Mouse (Mus musculus) cerebellum, postnatal 25 days (tissue): ENCODE measurements around the gene Bex1.
A peak's percentile ranks its signal among the peaks of the same experiment; 100 is the strongest.

Experiments used
- DNase-seq, 2 experiments: peaks; one replicate each; pipeline ENCODE4 v3.0.0; 2021; ENCODE audit warnings: mixed read lengths in 2 of 2

Bex1 gene

DNA sequence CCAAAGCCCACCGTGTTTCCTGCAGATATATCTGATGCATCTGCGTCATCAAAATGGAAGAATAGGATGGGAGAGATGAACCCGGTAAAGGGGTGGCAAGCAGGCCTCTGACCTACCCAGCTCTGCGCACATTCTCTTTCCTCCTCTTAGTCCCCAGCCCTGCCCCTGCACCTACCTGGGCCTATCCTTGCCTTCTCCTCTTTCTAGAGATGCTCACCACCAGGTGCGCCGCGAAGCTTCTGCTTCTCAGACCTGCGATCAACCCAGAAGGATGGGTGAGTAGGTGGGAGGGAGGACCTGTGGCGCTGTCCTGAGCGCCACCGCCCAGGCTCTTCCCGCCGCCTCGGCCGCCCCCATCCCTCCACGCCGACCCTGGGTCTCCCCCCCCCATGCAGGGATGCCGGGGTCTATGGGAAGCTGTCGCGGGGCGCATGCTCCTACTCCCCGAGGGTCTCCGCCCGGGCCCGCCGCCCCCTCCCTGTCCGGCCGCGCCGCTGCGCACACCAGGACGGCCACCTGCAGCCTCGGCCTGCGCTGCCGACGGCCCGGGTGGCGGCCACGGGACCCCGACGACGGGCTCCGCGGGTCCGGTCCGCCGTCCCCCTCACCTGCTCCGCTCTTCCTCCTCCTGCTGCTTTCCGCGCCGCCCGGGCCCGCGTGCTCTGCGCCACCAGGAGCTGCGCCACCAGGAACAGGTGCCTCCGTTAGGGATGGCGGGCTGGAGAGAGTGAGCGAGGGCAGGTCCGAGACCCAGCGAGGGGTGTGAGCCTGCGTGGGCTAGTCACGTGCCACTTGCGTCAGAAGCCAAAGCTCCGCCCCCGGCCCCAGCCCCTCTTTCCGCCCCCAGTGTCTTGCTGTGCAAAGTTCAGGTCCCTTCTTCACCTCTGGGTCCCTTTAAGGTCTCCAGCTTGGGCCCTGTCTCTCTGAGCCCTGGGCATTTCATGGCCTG, at the start of gene Bex1, which contains the start of gene Tceal7:
Gene Bex1 (minus strand): TSS at position 785 of the 949 bp plus-strand sequence.
Gene Tceal7 (plus strand): TSS at position 51 of the 949 bp plus-strand sequence.
- peak; percentile 22 to 26 for DNase-seq

GRCm38 (mm10) chrX:136252023-136252729, 36.9 kb upstream of the Bex1 start:
- DNase-seq: no peak

DNA sequence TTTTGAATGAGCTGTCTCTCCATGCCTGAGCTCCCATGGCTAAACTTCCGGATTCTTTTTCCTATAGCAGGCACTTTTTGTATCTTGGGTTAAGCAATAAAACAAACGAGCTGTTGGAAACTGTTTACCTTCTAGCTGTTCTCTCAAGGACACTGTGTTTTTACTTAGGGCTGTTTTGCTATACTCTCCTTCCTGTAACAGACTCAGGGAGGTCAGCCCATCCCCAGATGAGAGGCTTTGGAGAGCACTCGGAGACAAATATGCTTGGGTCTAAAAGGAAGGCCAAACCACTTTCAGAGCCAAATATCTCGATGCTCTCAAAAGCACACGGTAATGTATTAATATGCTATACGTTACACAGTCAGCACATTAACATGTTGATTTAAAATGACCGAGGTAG, 34.4 kb upstream of the Bex1 start:
- no peak for DNase-seq

- DNase-seq: no peak
Measured at GRCm38 (mm10) chrX:136248811-136249210, 33.5 kb upstream of the Bex1 start.

DNA sequence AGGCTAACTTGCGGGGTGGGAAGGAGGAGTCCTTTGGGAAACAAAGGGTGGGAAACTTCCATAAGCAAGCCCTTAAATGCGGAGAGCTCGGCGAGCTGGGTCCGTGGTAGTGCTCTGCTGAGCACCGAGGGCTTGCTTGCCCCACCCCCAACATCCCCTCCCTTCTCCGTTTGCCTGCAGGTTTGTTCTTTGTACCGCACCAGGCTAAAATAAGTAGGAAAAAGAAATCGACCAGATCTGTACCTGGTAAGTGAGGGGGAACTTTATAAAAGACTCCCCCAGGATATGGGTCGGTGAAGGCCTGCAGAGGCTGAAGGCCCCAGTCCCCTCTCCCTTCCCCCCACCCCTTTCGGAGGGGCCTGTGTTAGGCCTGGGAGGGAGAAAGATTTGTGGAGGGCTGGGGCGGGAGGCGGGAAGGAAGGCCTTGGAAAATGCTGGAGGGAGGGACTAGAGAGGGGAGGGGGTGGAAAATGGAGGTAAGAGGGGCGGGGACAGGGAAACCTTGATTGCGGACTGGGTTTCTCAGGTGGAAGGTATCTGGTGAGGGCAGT, 30.3 kb upstream of the Bex1 start:
- peak; percentile 31 to 50 for DNase-seq

DNA sequence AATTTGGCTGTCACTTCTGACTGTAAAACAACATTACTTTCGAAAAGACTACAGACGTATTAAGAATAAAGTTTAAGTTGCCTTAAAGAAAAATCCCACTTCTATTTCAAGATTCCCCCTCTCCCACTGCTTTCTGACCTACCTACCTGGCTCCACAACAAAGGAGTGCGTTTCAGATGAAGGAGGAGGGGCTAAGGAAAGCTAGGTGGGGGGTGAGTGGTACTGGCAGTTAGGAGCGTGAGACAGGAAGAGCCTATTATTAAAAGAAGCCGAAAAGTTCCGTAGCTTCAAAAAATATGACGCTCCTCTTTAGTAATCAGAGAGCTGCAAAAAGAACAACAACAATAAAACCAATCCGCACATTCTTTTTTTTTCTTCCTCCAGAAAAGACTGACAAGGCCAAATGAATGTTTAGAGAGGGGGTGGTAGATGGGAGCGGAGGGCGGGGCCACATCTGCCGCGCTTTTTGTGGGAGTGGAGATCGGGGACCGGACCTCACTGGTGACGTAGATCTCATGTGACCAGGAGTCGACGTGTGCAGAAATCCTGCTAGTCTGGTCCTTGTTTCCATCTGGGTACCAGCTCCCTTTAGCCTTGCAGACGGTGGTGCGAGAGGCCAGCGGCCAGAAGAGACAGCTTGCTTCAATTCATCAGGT, 29.4 kb upstream of the Bex1 start, which contains the start of gene Tceal9:
Gene Tceal9 (plus strand): TSS at position 506 of the 656 bp plus-strand sequence.
- DNase-seq: peak; percentile 71 to 80

- no peak for DNase-seq
Measured at GRCm38 (mm10) chrX:136243181-136243580, 27.9 kb upstream of the Bex1 start.

- peak; percentile 26 to 76 for DNase-seq
Measured at GRCm38 (mm10) chrX:136238118-136238517, 22.8 kb upstream of the Bex1 start.

- DNase-seq: no peak
Measured at GRCm38 (mm10) chrX:136227768-136228167, 12.5 kb upstream of the Bex1 start.

DNA sequence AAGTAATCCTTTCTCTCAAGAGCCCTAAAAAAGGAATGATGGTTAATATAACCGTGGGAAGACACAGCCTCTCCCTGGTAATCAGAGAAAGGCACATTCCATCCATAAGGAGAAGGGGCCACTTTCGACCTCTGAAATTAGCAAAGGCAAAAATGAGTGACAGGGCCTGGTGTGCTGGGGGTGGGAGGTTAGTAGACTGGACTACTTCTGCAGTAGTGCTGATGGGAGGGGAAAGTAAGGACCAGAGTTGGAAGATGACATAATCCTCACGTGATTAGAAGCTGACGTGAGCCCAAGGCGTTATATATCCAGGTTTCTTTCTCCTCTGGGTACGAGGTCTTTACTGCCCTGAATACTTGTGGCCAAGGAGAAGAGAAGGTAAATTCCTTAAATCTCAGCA, 8.4 kb upstream of the Bex1 start:
- no peak for DNase-seq

GRCm38 (mm10) chrX:136216303-136216702, 990 bp upstream of the Bex1 start:
- DNase-seq: no peak

DNA sequence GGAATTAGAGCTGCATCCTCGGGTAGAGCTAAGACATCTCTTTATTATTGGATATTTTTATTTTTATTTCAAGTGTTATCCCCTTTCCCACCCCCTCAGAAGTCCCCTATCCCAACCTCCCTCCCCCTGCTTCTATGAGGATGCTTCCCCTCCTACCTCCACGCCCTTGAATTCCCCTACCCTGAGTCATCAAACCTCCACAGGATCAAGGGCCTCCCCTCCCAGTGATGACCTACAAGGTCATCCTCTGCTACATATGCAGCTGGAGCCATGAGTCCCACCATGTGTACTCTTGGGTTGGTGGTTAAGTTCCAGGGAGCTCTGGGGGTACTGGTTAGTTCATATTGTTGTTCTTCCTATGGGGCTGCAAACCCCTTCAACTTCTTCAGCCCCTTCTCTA, 1.9 kb downstream of the Bex1 start:
- no peak for DNase-seq

DNA sequence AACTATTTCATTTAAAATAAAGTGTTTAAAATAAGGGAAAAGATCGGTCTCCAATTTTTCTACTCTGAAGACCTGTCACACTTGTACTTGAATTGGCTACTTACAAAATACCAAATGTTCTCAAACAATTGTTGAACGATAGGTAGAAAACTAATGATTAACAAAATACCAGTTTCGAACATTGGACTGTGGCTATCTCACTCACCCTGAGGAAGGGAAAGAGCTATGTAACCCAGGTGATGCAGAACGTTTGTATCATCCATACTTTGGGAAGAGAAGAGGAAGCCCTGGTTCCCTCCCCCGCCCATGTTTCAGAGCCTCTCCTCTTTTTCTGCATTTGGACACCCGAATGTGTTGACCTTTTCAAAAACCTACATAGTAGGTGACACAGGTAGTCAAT, 10.9 kb downstream of the Bex1 start:
- no peak for DNase-seq

- DNase-seq: peak; percentile 71 to 79
Measured at GRCm38 (mm10) chrX:136203664-136204066, 11.6 kb downstream of the Bex1 start, which contains the start of gene Tceal5. Tceal5 (minus strand) TSS chrX:136203876.

DNA sequence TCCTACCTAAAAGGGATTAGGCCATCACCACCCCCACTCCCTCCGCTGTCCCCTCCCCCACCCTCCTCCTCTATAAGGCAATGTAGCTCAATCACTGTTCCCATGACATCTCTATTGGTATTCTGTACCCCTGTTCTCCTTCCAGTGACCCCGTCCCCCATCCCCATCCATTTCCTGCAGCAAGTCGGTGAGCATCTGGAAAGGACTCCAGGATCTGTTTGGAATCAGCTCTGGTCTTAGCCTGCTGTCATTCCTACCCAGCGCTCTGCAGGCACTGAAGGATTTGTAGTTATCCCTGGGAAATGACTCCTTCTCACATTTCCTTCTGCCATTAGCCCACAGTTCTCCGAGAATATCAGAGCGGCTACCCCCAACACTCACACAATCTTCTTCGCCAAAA, 12.1 kb downstream of the Bex1 start:
- DNase-seq: no peak

DNA sequence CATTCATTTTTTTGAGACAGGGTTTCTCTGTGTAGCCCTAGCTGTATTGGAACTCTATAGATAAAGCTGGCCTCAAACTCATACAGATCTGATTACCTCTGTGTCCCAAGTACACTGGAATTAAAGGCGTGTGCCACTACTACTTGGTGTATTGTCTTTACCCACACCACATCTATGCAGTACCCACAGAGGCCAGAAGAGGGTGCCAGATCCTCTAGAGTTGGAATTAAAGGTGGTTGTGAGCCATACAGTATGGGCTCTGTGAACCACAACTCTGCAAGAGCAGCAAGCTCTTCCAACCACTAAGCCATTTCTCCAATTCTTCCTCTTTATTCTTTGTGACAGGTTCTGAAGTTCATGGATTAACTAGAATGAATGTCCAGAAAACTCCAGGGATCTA, 18.4 kb downstream of the Bex1 start:
- DNase-seq: peak; percentile 48 to 59

DNA sequence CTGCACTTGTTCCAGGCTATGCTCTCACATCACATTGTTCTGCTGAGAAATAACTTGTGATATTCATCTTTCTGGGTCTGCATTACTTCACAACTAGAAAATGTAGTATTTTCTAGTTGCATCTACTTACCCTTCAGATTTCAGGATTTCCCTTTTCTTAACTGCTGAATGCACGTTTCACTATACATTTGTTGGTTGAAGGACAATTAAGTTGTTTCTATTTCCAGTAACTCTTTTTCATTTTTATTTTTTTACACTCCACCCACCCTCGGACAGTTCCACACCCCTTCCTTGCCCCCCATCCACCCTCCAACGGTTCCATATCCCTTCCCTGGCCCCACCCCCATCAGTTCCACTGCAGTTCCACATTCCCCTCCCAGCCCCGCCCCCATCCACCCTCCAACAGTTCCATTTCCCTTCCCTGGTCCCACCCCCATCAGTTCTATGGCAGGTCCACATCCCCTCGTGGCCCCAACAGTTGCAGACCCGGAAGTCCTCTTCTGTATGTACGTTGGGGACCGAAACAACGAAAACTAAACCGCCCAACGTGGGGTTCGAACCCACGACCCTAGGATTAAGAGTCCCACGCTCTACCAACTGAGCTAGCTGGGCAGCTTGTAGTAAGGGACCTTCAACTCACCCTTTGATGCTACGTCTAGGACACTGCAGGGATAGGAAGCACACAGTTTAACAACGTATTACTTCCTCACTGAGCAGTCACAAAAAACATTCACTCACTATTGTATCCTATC, 19.9 kb downstream of the Bex1 start:
- no peak for DNase-seq

GRCm38 (mm10) chrX:136183107-136183506, 32.2 kb downstream of the Bex1 start:
- no peak for DNase-seq

DNA sequence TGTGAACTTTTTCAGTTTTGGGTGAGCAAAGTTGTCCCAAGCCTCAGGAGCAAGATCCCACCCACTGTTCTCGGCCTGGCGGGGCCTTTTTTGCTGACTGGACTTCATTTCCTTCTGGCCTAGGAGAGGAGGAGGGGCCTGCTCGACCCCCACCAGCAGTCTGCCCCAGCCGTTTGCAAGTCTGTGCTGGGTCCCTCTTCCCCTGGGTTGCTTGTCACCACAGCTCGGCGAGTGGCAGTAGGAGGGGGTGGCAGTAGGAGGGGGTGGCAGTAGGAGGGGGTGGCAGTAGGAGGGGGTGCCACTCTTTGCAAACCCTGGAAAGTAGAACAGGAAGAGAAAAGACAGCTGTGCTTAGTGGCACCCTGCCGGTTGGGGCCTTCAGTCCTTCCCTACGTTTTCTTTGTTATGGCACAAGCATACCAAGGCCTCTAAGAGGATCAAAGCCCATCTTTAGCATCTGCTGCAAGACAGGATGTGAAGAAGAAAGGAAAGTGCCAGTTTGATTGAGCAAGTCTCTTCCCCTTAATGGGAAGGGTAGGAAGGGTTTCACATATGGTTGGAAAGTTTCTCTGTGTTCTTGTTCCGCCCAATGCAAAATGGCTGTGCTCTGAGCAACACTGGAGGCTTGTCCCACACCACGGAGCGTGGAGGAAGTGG, 34.3 kb downstream of the Bex1 start:
- DNase-seq: no peak

DNA sequence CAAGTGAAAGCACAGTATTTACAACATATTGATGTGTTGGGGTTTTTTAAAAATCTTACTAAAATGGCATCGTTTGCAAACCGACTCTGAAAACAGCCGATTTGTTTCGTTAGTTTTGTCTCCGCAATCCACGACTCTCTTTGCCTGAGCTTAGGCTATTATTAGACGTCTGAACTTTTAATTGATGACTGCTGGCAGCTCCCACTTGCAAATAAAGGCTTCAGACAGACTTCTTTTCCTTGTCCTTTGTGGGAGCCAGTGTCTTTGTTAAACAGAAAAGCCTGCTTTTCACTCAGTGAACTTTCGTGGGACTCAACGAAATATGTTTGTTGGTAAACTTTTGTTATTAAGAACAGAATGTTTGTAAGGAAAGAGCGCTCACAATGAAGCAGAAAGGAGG, 42.5 kb downstream of the Bex1 start:
- peak in 1 of 2 experiments; percentile 2 for DNase-seq

DNA sequence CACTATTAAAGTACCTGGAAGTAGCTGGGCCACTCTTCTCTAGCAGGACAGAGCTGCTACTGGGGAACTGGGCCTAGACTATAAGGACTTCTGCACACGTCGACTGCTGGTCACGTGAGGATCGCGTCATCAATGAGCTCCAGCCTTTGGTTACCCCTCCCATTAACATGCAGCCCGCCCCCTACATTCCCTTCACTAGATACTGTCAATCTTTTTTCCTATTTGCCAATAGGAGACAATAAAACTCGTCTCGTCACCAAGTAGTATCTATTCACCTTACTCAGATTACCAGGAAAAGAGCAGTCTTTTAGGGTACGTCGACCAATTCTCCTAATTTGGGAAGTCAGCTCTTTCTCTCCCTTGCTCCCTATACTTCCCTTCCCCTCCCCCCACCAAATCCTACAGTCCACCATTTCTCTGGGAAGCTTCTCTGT, 43.2 kb downstream of the Bex1 start, which contains the start of gene Tceal8:
Gene Tceal8 (minus strand): TSS at position 225 of the 434 bp plus-strand sequence.
- peak; percentile 73 to 83 for DNase-seq
